ENCODE assay signal across 8 mouse cellular contexts in genomic region chr9:44604290-44604778, GRCm38 (mm10). TPM values are rescaled to one million over a fixed set of nuclear protein-coding genes. Genes with fewer than 3 reads are reported as not detected.
DNase-seq lines count a peak whose midpoint lies in the region; ATAC-seq and TF ChIP-seq lines count a peak whose summit lies in the region.

No protein-coding gene starts in this region.

- H3K36me3 ChIP-seq in hindbrain, embryonic 14.5 days (replicated peaks; ENCODE audit: control insufficient read depth, insufficient read depth), result peaks cover 23% of the 10 kb centered on the region

- 1% methylated on average over 50 of the region's 65 CpGs for WGBS in hindbrain, embryonic 14.5 days

- no peaks in the 10 kb centered on the region for H3K9me3 ChIP-seq in hindbrain, embryonic 14.5 days (ENCODE audit: control insufficient read depth, low read length)

- ATAC-seq in Patski, result peak; percentile 77
- ATAC-seq in hindbrain, embryonic 14.5 days (ENCODE audit: low FRiP score), result peak; percentile 80

- in situ Hi-C loops in Patski (cut with MboI; ENCODE audit: low pct_unique_long_range_greater_than_20kb), result no loop called here

- no peaks in the 10 kb centered on the region for H3K27me3 ChIP-seq in Patski
- H3K27me3 ChIP-seq in hindbrain, embryonic 14.5 days (ENCODE audit: control insufficient read depth, insufficient read depth, low read length), result no peaks in the 10 kb centered on the region

- CTCF ChIA-PET in Patski (lab: Charles Lee), result interaction anchor here (1.0 to 1.2 kb wide), 2 partner anchors 18 to 122 kb away, joined by 3 read pairs; no protein-coding TSS in a partner anchor

- peaks cover 42% of the 10 kb centered on the region for H3K4me1 ChIP-seq in hindbrain, embryonic 14.5 days (replicated peaks; ENCODE audit: control insufficient read depth, insufficient read depth, low read length)

- peak overlapping the region; percentile 100 for H3K9ac ChIP-seq in hindbrain, embryonic 14.5 days

- peak overlapping the region; percentile 75 for H3K4me2 ChIP-seq in hindbrain, embryonic 14.5 days (replicated peaks)

- DNase-seq in Patski (ENCODE audit: low read depth, low spot score), result no peak
- peak; percentile 88 to 89 for DNase-seq in cerebellum, postnatal 14 days
- peak; percentile 42 to 50 for DNase-seq in frontal cortex, postnatal 25 days (ENCODE audit: low spot score in 2 of 2)
- DNase-seq in hindbrain, embryonic 14.5 days (ENCODE audit: low spot score), result peak; percentile 73
- peak; percentile 74 for DNase-seq in left cerebral cortex, adult 11 months (ENCODE audit: low spot score)
- peak; percentile 81 for DNase-seq in lung, postnatal 36 days
- DNase-seq in retina, postnatal 1 day, result peak; percentile 92
- DNase-seq in thymus, postnatal 4 days, result peak; percentile 90

- POLR2A ChIA-PET in Patski (lab: Charles Lee), result interaction anchor here (0.6 to 1.9 kb wide), 7 partner anchors 18 to 125 kb away, joined by 3 to 13 read pairs (median 4); no protein-coding TSS in a partner anchor

- H3K4me3 ChIP-seq in hindbrain, embryonic 14.5 days (replicated peaks; ENCODE audit: low read length), result peak overlapping the region; percentile 100

- TF ChIP-seq CTCF in Patski (IDR thresholded peaks at IDR 0.05), result no peak

- H3K27ac ChIP-seq in hindbrain, embryonic 14.5 days, result peak overlapping the region; percentile 100

RNA-seq across cellular contexts. Expression of gene Ddx6, which starts 0.4 kb away (rescaled TPM):
- 95.5 TPM for polyA plus RNA-seq in Patski (2021)
- polyA plus RNA-seq in hindbrain, embryonic 14.5 days (2014; fragmentation: Nextera tagmentation; extraction: Ambion mirVana), result 17.7 and 21.2 TPM in 2 replicates

RNA-seq across cellular contexts. Expression of gene Cxcr5, which starts 42.7 kb away (rescaled TPM):
- not detected for polyA plus RNA-seq in Patski (2021)
- polyA plus RNA-seq in hindbrain, embryonic 14.5 days (2014; fragmentation: Nextera tagmentation; extraction: Ambion mirVana), result not detected in 2 replicates
